Mouse (Mus musculus) lung, adult 18-20 months (tissue): ENCODE measurements at regions not wholly inside any gene's neighbourhood (a gene's known extent, or its start where the extent isn't known, plus 50 kb on each side); places are given as distances from the start of the nearest gene placed in this dataset.

Experiments used
- DNase-seq, 2 experiments: peaks; one replicate each; pipeline ENCODE4 v3.0.0; 2022; ENCODE audit warnings: mixed read lengths in 2 of 2

- no peak for DNase-seq
Measured at GRCm38 (mm10) chr2:136617138-136617537, 96.1 kb upstream of the Snap25 start.

- peak in 1 of 2 experiments; percentile 19 for DNase-seq
Measured at GRCm38 (mm10) chr2:136618114-136618513, 95.1 kb upstream of the Snap25 start.

- no peak for DNase-seq
Measured at GRCm38 (mm10) chr2:136620309-136620708, 92.9 kb upstream of the Snap25 start.

- DNase-seq, result no peak
Measured at GRCm38 (mm10) chr2:136620969-136621368, 92.3 kb upstream of the Snap25 start.

GRCm38 (mm10) chr2:136623808-136624489, 89.3 kb upstream of the Snap25 start:
- no peak for DNase-seq

GRCm38 (mm10) chr2:136624490-136624850, 88.8 kb upstream of the Snap25 start:
- DNase-seq, result no peak

GRCm38 (mm10) chr2:136646917-136647316, 66.3 kb upstream of the Snap25 start:
- DNase-seq, result no peak

- peak; percentile 10 to 29 for DNase-seq
Measured at GRCm38 (mm10) chr2:136648606-136649005, 64.6 kb upstream of the Snap25 start.

- no peak for DNase-seq
Measured at GRCm38 (mm10) chr2:136650721-136651120, 62.5 kb upstream of the Snap25 start.

GRCm38 (mm10) chr2:136652206-136653003, 60.8 kb upstream of the Snap25 start:
- no peak for DNase-seq
